Mouse (Mus musculus): ENCODE measurements around the gene Cct7.

DNA sequence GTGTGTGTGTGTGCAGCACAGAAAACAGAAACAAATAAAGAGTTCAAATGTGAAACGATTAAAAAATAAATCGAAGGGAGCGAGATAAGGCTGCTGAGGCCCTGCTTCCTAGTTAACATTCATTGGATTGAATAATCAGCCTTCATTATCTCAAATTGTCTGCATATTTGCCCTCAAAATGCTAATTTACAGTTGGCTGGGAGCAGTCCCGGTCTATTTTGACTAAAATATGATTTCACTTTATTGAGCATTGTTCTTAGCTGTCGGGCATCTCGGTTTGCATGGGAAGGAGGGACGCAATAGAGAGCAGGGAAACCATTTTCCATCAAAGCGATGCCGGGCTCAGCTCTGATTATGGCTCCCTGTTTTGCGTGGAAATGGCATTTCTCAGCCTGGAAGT is 48.3 kb upstream of the Cct7 start:
- no peak for TF ChIP-seq CTCF (IDR thresholded peaks at IDR 0.05; ENCODE audit: low read depth, low read length)
- no peak for TF ChIP-seq POLR2A (IDR thresholded peaks at IDR 0.05; ENCODE audit: borderline replicate concordance, low read depth, low read length)

Data from bone marrow macrophage, adult 2 months (primary cell).